Mouse (Mus musculus) ovary, adult 18-20 months (tissue): ENCODE measurements at regions not wholly inside any gene's neighbourhood (a gene's known extent, or its start where the extent isn't known, plus 50 kb on each side); places are given as distances from the start of the nearest gene placed in this dataset.

ENCODE experiments used
- DNase-seq: peaks from one replicate; pipeline ENCODE4 v3.0.0; 2022; ENCODE audit warnings: low spot score, mixed read lengths

DNA sequence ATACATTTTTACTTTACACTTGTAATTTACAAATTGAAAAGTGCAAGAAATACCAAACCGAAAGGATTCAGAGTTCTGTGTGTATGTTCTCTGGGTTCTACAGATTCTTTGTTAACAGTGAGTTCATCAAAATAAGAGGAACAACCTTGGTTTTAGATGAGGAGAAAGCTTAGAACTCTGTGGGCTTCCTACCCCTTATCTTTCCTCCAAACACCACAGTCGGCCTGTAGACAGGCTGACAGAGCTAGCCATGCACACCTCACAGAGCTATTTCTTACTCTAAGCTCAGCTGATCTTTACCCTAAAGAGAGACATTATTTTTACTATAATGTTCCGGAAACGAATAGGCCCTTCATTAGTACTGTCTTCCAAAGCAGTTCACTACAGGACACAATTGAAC is 67.7 kb upstream of the Zdhhc17 start:
- no peak for DNase-seq

DNA sequence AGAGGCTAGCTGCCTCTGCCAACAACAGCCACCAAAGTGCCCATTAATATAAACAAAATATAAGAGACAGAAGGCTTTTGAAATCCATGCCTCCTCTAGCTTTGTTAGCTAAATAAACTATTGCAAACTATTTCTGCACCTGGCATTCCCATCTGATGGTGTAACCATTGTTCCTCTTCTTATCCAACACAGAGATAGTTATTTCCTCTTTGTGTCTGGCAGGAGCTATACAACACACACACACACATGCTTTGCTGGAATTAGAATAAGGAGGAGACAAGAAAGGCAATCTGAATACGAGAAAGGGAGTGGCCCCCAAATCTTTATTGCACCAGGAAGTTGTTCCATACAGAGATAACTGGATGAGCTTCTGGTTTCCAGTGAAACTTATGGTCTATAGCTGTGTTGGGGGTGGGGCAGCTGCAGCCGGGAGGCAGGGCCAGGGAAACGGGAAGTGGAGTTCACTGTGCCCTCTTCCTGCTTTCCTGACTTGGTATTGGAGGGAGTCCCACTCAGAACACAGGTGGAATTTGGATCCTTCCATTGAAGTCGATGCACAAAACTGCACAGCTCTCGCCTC is 64.0 kb upstream of the Zdhhc17 start:
- no peak for DNase-seq

- no peak for DNase-seq
Measured at GRCm38 (mm10) chr10:111073262-111073661, 63.3 kb upstream of the Zdhhc17 start.

DNA sequence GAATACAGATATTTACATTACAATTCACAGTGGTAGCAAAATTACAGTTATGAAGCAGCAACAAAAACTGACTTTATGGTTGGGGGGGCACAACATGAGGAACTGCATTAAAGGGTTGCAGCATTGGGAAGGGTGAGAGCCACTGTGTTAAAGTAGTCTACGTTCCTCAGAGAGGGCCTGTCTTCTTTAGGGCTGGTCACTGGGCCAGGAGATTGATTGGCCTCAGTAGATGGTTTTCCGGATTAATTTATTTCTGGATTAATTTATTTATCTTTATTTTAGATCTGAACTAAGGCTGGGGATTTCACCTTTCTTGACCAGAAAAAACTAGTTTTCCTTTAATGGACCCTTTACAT is 62.6 kb upstream of the Zdhhc17 start:
- DNase-seq, result no peak

DNA sequence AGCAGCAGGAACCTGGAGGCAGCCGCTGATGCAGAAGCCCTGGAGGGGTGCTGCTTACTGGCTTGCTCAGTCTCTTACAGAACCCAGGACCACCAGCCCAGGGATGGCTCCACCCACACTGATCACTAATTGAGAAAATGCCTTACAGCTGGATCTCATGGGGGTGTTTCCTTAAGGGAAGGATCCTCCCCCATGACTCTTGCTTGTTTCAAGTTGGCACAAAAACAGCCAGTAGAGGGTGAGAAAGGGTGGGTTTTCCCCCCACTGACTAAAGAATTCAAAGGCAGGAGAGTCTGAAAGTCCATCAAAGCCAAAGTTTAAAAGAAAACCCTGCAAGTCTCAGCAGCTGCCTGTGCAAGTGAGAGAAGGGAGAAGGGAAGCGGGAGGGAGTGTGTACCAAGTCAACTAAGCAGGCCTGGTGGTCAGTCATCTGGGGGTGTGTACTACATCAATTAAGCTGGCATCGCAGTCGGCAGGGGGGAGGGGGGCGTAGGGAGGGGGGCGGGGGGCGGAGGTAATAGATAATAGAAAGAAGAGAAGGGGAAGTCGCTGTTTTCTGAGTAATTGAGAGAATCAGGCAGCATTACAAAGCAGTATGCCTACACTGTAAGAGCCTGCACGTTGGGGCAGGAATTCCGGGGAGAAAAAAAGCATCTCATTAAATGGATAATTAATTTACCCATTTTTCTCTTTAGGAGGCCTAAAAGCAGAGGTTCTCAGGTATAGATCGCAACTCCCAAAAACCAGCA is 62.0 kb upstream of the Zdhhc17 start:
- DNase-seq, result no peak

- no peak for DNase-seq
Measured at GRCm38 (mm10) chr10:111066146-111066545, 56.2 kb upstream of the Zdhhc17 start.

- no peak for DNase-seq
Measured at GRCm38 (mm10) chr10:111060626-111061025, 50.7 kb upstream of the Zdhhc17 start.
